Mouse (Mus musculus) CH12.LX (cell line): Measurements from ENCODE around the gene Nwd2. TPM values are rescaled to one million over a fixed set of nuclear protein-coding genes. Genes with fewer than 3 reads are reported as not detected.

Source experiments
- DNase-seq: peaks from one replicate; pipeline ENCODE4 v3.0.0-alpha.2; 2013; ENCODE audit errors: extremely low read depth
- H3K27ac ChIP-seq: 2 replicates; pipeline ENCODE4 v1.5.1; 2012; ENCODE audit warnings: low read depth, mild to moderate bottlenecking, control low read depth, moderate library complexity; ENCODE audit not compliant: insufficient read depth
- H3K27me3 ChIP-seq: replicated peaks from 2 replicates; pipeline ENCODE3; 2012; ENCODE audit warnings: inconsistent platforms
- H3K36me3 ChIP-seq, 2 experiments: replicated peaks in 1 of 2; 2 replicates each; pipeline versions ENCODE3 to v1.6.1; 2012; ENCODE audit warnings: inconsistent platforms in 1 of 2, low read length in 1 of 2, mild to moderate bottlenecking in 1 of 2, mixed read lengths in 1 of 2, moderate library complexity in 1 of 2; ENCODE audit not compliant: control insufficient read depth in 1 of 2, insufficient read depth in 1 of 2
- H3K4me1 ChIP-seq, 2 experiments: 2 replicates each; pipeline ENCODE4 v1.6.1; 2012; ENCODE audit warnings: inconsistent platforms in 1 of 2, moderate library complexity in 1 of 2; ENCODE audit not compliant: insufficient read depth in 2 of 2, control insufficient read depth in 1 of 2
- H3K4me2 ChIP-seq: 2 replicates; pipeline ENCODE4 v1.6.1; 2012; ENCODE audit warnings: low read depth, mild to moderate bottlenecking, control low read depth; ENCODE audit not compliant: poor library complexity, insufficient read depth, severe bottlenecking
- H3K4me3 ChIP-seq, 3 experiments: fragments of 150-350 bp in 1 of 3; sonication (generic) in 1 of 3; replicated peaks in 1 of 3; 2 replicates each; pipeline versions ENCODE3 to v1.5.1; 2011 to 2012; ENCODE audit warnings: low read depth in 2 of 3, low read length in 2 of 3, mild to moderate bottlenecking in 2 of 3, moderate library complexity in 2 of 3, control low read depth in 1 of 3, improper control_type of control experiment in 1 of 3, inconsistent platforms in 1 of 3, mixed read lengths in 1 of 3; ENCODE audit not compliant: poor library complexity in 1 of 3
- H3K79me2 ChIP-seq: replicated peaks from 2 replicates; pipeline ENCODE4 v1.6.1; 2012; ENCODE audit warnings: mild to moderate bottlenecking, moderate library complexity; ENCODE audit not compliant: control insufficient read depth, poor library complexity, insufficient read depth, severe bottlenecking; ENCODE audit errors: extremely low read depth
- H3K9ac ChIP-seq: 2 replicates; pipeline ENCODE4 v1.6.1; 2012; ENCODE audit warnings: low read depth, mild to moderate bottlenecking, control low read depth, moderate library complexity; ENCODE audit not compliant: insufficient read depth
- H3K9me3 ChIP-seq: replicated peaks from 2 replicates; pipeline ENCODE3; 2012; ENCODE audit warnings: low read length, inconsistent platforms, mixed read lengths
- CHD2 ChIP-seq: IDR thresholded peaks from 2 replicates; pipeline ENCODE4 v1.6.1; 2011; ENCODE audit warnings: low read length, improper control_type of control experiment
- E2F4 ChIP-seq: IDR thresholded peaks from 2 replicates; pipeline ENCODE4 v1.6.1; 2011; ENCODE audit warnings: low read depth, low read length, improper control_type of control experiment; ENCODE audit not compliant: insufficient replicate concordance
- ELF1 ChIP-seq: IDR thresholded peaks from 2 replicates; pipeline ENCODE4 v1.6.1; 2014; ENCODE audit warnings: low read depth, mild to moderate bottlenecking, inconsistent platforms, low read length, improper control_type of control experiment
- EP300 ChIP-seq: IDR thresholded peaks from 2 replicates; pipeline ENCODE4 v1.6.1; 2011; ENCODE audit warnings: low read length, improper control_type of control experiment
- ETS1 ChIP-seq: conservative IDR thresholded peaks from 2 replicates; pipeline ENCODE4 v1.6.1; 2012; ENCODE audit warnings: low read depth, mild to moderate bottlenecking, inconsistent platforms, low read length, improper control_type of control experiment, moderate library complexity
- GABPA ChIP-seq: IDR thresholded peaks from 2 replicates; pipeline ENCODE4 v1.6.1; 2012; ENCODE audit warnings: low read depth, low read length, improper control_type of control experiment, inconsistent platforms; ENCODE audit not compliant: insufficient replicate concordance
- KAT2A ChIP-seq: IDR thresholded peaks from 2 replicates; pipeline ENCODE4 v1.6.1; 2012; ENCODE audit warnings: low read length, improper control_type of control experiment, inconsistent platforms; ENCODE audit not compliant: insufficient replicate concordance
- MAFK ChIP-seq: IDR thresholded peaks from 2 replicates; pipeline ENCODE4 v1.6.1; 2011; ENCODE audit warnings: low read length, improper control_type of control experiment; ENCODE audit not compliant: insufficient replicate concordance
- MAZ ChIP-seq: IDR thresholded peaks from 2 replicates; pipeline ENCODE4 v1.6.1; 2012; ENCODE audit warnings: low read depth, mild to moderate bottlenecking, inconsistent platforms, low read length, improper control_type of control experiment, moderate library complexity
- MEF2A ChIP-seq: IDR thresholded peaks from 2 replicates; pipeline ENCODE4 v1.6.1; 2014; ENCODE audit warnings: low read depth, mild to moderate bottlenecking, inconsistent platforms, low read length, improper control_type of control experiment, borderline replicate concordance
- MXI1 ChIP-seq: IDR thresholded peaks from 2 replicates; pipeline ENCODE4 v1.6.1; 2011; ENCODE audit warnings: mild to moderate bottlenecking, low read depth, low read length, improper control_type of control experiment
- MYC ChIP-seq: IDR thresholded peaks from 2 replicates; pipeline ENCODE4 v1.6.1; 2011; ENCODE audit warnings: low read depth, mild to moderate bottlenecking, improper control_type of control experiment, low read length
- NELFE ChIP-seq: IDR thresholded peaks from 2 replicates; pipeline ENCODE4 v1.6.1; 2011; ENCODE audit warnings: low read depth, low read length, improper control_type of control experiment
- NRF1 ChIP-seq: IDR thresholded peaks from 2 replicates; pipeline ENCODE4 v1.6.1; 2014; ENCODE audit warnings: low read depth, mild to moderate bottlenecking, inconsistent platforms, low read length, improper control_type of control experiment, moderate library complexity
- PAX5 ChIP-seq: IDR thresholded peaks from 2 replicates; pipeline ENCODE4 v1.6.1; 2012; ENCODE audit warnings: low read length, inconsistent platforms, mixed read lengths
- RCOR1 ChIP-seq: conservative IDR thresholded peaks from 2 replicates; pipeline ENCODE4 v1.6.1; 2012; ENCODE audit warnings: low read depth, mild to moderate bottlenecking, inconsistent platforms, low read length, improper control_type of control experiment
- TCF12 ChIP-seq: IDR thresholded peaks from 2 replicates; pipeline ENCODE4 v1.6.1; 2014; ENCODE audit warnings: low read depth, mild to moderate bottlenecking, inconsistent platforms, low read length, improper control_type of control experiment
- ZC3H11A ChIP-seq: IDR thresholded peaks from 2 replicates; pipeline ENCODE4 v1.6.1; 2012; ENCODE audit warnings: low read depth, mild to moderate bottlenecking, inconsistent platforms, low read length, improper control_type of control experiment
- dilution Hi-C: fragments of 300-500 bp; cut with MboI; formaldehyde crosslinking; loops from 2 replicates; pipeline ENCODE4 v1.14.3; 2020; ENCODE audit warnings: low sequenced_read_pairs; ENCODE audit not compliant: extremely low pct_unique_long_range_greater_than_20kb, extremely low pct_ligation_motif_present
- in situ Hi-C: fragments of 300-500 bp; cut with MboI; formaldehyde crosslinking; loops from 3 replicates; pipeline ENCODE4 v1.14.3; 2019; ENCODE audit warnings: low sequenced_read_pairs, low pct_ligation_motif_present, low pct_unique_long_range_greater_than_20kb, mixed read lengths
- polyA plus RNA-seq: library from polyadenylated mRNA; unstranded; fragments of >175 nt; gene quantifications from 2 replicates; pipeline ENCODE4 v1.2.1, GENCODE M21; 2012; ENCODE audit warnings: low read depth; ENCODE audit not compliant: insufficient read length
- total RNA-seq, 2 experiments: library from RNA; depleted of rRNA; stranded (reverse); fragments of 300-350 nt in 1 of 2; fragments of >200 nt in 1 of 2; gene quantifications; 2 replicates each; pipeline ENCODE4 v1.2.3; 2012 to 2014

Gene Nwd2
- total and polyA plus RNA-seq, 3 experiments, result not detected

DNA sequence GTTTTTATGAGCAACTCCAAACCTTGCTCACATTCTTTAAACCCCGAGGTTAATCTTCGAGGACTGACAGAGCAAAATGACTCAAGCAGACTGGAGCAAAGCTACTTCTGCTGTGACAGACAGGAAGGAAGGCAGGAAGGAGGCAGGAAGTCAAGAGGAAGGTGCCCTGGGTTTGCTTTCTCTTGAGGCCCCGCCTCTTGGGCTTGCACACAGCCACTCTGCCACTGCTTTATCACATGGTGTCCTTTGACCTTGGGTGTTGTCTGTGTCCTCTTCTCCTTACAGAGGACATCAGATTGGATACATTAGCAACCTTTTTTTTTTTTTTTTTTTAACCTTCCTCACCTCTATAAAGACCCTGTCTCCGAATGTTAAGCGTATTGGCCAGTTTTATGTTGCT lies 188.2 kb downstream of the Nwd2 start:
- H3K4me3 ChIP-seq, result no peak overlapping the region
- no peaks in the 10 kb centered on the region; a peak in 1 of 4 replicates for H3K4me1 ChIP-seq
- H3K4me2 ChIP-seq, result no peak overlapping the region
- no peak overlapping the region for H3K9ac ChIP-seq
- H3K27ac ChIP-seq, result no peak overlapping the region
- no peaks in the 10 kb centered on the region for H3K36me3 ChIP-seq
- dilution Hi-C loops, result no loop called here
- TF ChIP-seq ETS1, result no peak
- H3K9me3 ChIP-seq, result no peaks in the 10 kb centered on the region
- peak; percentile 3 for DNase-seq
- H3K27me3 ChIP-seq, result no peaks in the 10 kb centered on the region
- H3K79me2 ChIP-seq, result no peaks in the 10 kb centered on the region
- in situ Hi-C loops, result no loop called here

GRCm38 (mm10) chr5:63837851-63838250 lies 188.9 kb downstream of the Nwd2 start:
- TF ChIP-seq MAZ (no peak), PAX5 (no peak), CHD2 (no peak), NRF1 (no peak)
- H3K4me1 ChIP-seq, result no peaks in the 10 kb centered on the region; a peak in 1 of 4 replicates
- no peaks in the 10 kb centered on the region for H3K36me3 ChIP-seq
- dilution Hi-C loops (no loop called here), in situ Hi-C loops (no loop called here)
- H3K9me3 ChIP-seq, result no peaks in the 10 kb centered on the region
- no peaks in the 10 kb centered on the region for H3K79me2 ChIP-seq
- H3K4me2 ChIP-seq, result no peak overlapping the region
- no peak for DNase-seq
- no peak overlapping the region for H3K4me3 ChIP-seq
- no peaks in the 10 kb centered on the region for H3K27me3 ChIP-seq
- H3K27ac ChIP-seq, result no peak overlapping the region
- H3K9ac ChIP-seq, result no peak overlapping the region

DNA sequence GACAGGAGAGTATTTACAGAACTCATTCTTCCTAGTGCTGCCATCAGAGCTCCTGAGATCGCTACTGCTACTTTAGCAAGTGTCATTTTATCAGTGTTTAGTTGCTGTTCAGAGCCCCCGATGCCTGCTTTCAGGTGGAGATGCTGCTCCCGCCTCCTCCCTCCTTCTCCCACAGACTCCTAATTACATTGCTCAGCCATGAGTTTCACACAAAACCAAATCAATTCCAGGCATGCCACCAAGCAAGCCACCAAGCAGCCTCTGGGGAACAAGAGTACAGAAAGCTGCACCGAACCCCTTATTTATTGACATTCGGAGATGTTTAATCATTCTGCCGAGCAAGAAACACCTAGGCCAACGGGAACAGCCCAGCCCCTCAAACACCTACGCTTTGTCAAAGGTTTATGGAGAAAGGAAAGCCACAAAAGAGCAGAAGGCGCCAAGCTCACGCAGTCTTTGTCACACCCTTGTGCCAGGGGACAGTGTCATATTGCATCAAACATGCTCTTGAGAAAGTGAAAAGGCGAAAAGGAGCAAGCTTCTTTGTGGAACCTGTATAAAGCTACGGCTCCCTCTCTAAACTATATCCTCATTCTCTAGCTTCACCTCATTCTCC lies 191.0 kb downstream of the Nwd2 start:
- no peak overlapping the region for H3K4me2 ChIP-seq
- peaks cover under 1% of the 10 kb centered on the region for H3K9me3 ChIP-seq
- dilution Hi-C loops (no loop called here), in situ Hi-C loops (no loop called here)
- no peaks in the 10 kb centered on the region for H3K79me2 ChIP-seq
- TF ChIP-seq MEF2A (no peak), ZC3H11A (no peak), MYC (no peak), NRF1 (no peak), RCOR1 (no peak), MAFK (no peak), KAT2A (no peak), EP300 (no peak), MXI1 (no peak), TCF12 (no peak), NELFE (no peak), GABPA (no peak), ELF1 (no peak), E2F4 (no peak)
- H3K27me3 ChIP-seq, result no peaks in the 10 kb centered on the region
- H3K27ac ChIP-seq, result no peak overlapping the region
- no peaks in the 10 kb centered on the region; a peak in 1 of 4 replicates for H3K4me1 ChIP-seq
- no peak for DNase-seq
- no peak overlapping the region for H3K9ac ChIP-seq
- no peak overlapping the region for H3K4me3 ChIP-seq
- H3K36me3 ChIP-seq, result no peaks in the 10 kb centered on the region
